Mouse (Mus musculus) stomach, embryonic 14.5 days (tissue): ENCODE data around the gene Syk. TPM values are rescaled to one million over a fixed set of nuclear protein-coding genes. Genes with fewer than 3 reads are reported as not detected.

Experiments used
- ATAC-seq: fragments of 200-750 bp; cut with Nextera tagmentation; 2 replicates; pipeline ENCODE4 v1.8.0; 2017; ENCODE audit warnings: low read depth, moderate TSS enrichment; ENCODE audit not compliant: insufficient number of reproducible peaks, insufficient read depth, low FRiP score
- H3K27ac ChIP-seq: fragments of 300-500 bp; sonication (generic); 2 replicates; pipeline ENCODE4 v1.5.1; 2014; ENCODE audit warnings: mild to moderate bottlenecking, low read length, moderate library complexity, mixed read lengths
- H3K27me3 ChIP-seq: fragments of 300-500 bp; sonication (generic); 2 replicates; pipeline ENCODE4 v1.6.1; 2014; ENCODE audit warnings: low read length, control low read depth, mixed read lengths; ENCODE audit not compliant: control insufficient read depth, insufficient read depth
- H3K36me3 ChIP-seq: fragments of 300-500 bp; sonication (generic); 2 replicates; pipeline ENCODE4 v1.6.1; 2014; ENCODE audit warnings: mild to moderate bottlenecking, control low read depth, low read length, moderate library complexity, mixed read lengths; ENCODE audit not compliant: control insufficient read depth, insufficient read depth
- H3K4me1 ChIP-seq: fragments of 300-500 bp; sonication (generic); 2 replicates; pipeline ENCODE4 v1.6.1; 2014; ENCODE audit warnings: low read length, control low read depth, mixed read lengths; ENCODE audit not compliant: control insufficient read depth, insufficient read depth
- H3K4me2 ChIP-seq: fragments of 300-500 bp; sonication (generic); replicated peaks from 2 replicates; pipeline ENCODE4 v1.6.1; 2014; ENCODE audit warnings: low read depth, low read length, control low read depth
- H3K4me3 ChIP-seq: fragments of 300-500 bp; sonication (generic); 2 replicates; pipeline ENCODE4 v1.5.1; 2014; ENCODE audit warnings: low read depth, low read length, control low read depth
- H3K9ac ChIP-seq: fragments of 300-500 bp; sonication (generic); replicated peaks from 2 replicates; pipeline ENCODE4 v1.6.1; 2014; ENCODE audit warnings: low read depth, mild to moderate bottlenecking, control low read depth, low read length, moderate library complexity, mixed read lengths
- H3K9me3 ChIP-seq: fragments of 300-500 bp; sonication (generic); 2 replicates; pipeline ENCODE4 v1.6.1; 2016; ENCODE audit warnings: low read depth, low read length, control low read depth; ENCODE audit not compliant: control insufficient read depth
- WGBS: fragments of 180-500 bp; shearing (Covaris S2); extraction: QIAGEN DNeasy Blood & Tissue Kit; methylation state at CpG from one replicate; pipeline ENCODE4 v1.1.7; 2014; 5-methylcytosine and 5-hydroxymethylcytosine counted together
- polyA plus RNA-seq: library from polyadenylated mRNA; unstranded; fragments of >200 nt; fragmentation: Nextera tagmentation; extraction: Ambion mirVana; gene quantifications from 2 replicates; pipeline ENCODE4 v1.2.1, GENCODE M21; 2014

The Syk gene
- polyA plus RNA-seq, 1 experiment from 2014 or later = 3.7 TPM

- no peaks in the 10 kb centered on the region for H3K36me3 ChIP-seq
- H3K4me1 ChIP-seq = no peaks in the 10 kb centered on the region
- no peak overlapping the region for H3K9ac ChIP-seq
- no peaks in the 10 kb centered on the region for H3K27me3 ChIP-seq
- no peak for ATAC-seq
- no peak overlapping the region for H3K4me3 ChIP-seq
- 65% methylated on average over 8 of the region's 8 CpGs for WGBS
- no peak overlapping the region for H3K27ac ChIP-seq
- H3K4me2 ChIP-seq = no peak overlapping the region
- H3K9me3 ChIP-seq = peaks cover 4% of the 10 kb centered on the region; the same call in 1 of the 2 replicates
Observed at GRCm38 (mm10) chr13:52675526-52676294, 92.7 kb downstream of the Syk start.

GRCm38 (mm10) chr13:52676671-52677445, 93.9 kb downstream of the Syk start:
- Histone ChIP-seq H3K27ac (no peak overlapping the region), H3K4me2 (no peak overlapping the region), H3K36me3 (no peaks in the 10 kb centered on the region), H3K4me1 (no peaks in the 10 kb centered on the region), H3K27me3 (no peaks in the 10 kb centered on the region), H3K9me3 (peaks cover 4% of the 10 kb centered on the region; the same call in 1 of the 2 replicates), H3K4me3 (no peak overlapping the region), H3K9ac (no peak overlapping the region)
- 52% methylated on average over 5 of the region's 5 CpGs for WGBS
- no peak for ATAC-seq

GRCm38 (mm10) chr13:52679906-52680305, 96.9 kb downstream of the Syk start:
- Histone ChIP-seq H3K4me3 (no peak overlapping the region), H3K4me1 (no peaks in the 10 kb centered on the region), H3K27me3 (no peaks in the 10 kb centered on the region), H3K27ac (no peak overlapping the region), H3K9me3 (no peaks in the 10 kb centered on the region), H3K9ac (no peak overlapping the region), H3K36me3 (no peaks in the 10 kb centered on the region), H3K4me2 (no peak overlapping the region)
- no peak for ATAC-seq
- 76% methylated on average over 5 of the region's 5 CpGs for WGBS

GRCm38 (mm10) chr13:52682107-52682506, 99.1 kb downstream of the Syk start:
- Histone ChIP-seq H3K4me3 (no peak overlapping the region), H3K9ac (no peak overlapping the region), H3K4me2 (no peak overlapping the region), H3K36me3 (no peaks in the 10 kb centered on the region), H3K27ac (no peak overlapping the region), H3K27me3 (no peaks in the 10 kb centered on the region), H3K9me3 (no peaks in the 10 kb centered on the region), H3K4me1 (no peaks in the 10 kb centered on the region)
- ATAC-seq = no peak
- 64% methylated on average over 5 of the region's 5 CpGs for WGBS

- H3K9ac ChIP-seq = no peak overlapping the region
- no peaks in the 10 kb centered on the region for H3K4me1 ChIP-seq
- 91% methylated on average over 13 of the region's 13 CpGs for WGBS
- no peak overlapping the region for H3K27ac ChIP-seq
- H3K27me3 ChIP-seq = no peaks in the 10 kb centered on the region
- no peak for ATAC-seq
- no peaks in the 10 kb centered on the region for H3K9me3 ChIP-seq
- no peak overlapping the region for H3K4me2 ChIP-seq
- H3K36me3 ChIP-seq = no peaks in the 10 kb centered on the region
- no peak overlapping the region for H3K4me3 ChIP-seq
Observed at GRCm38 (mm10) chr13:52690425-52690824, 107.5 kb downstream of the Syk start.

GRCm38 (mm10) chr13:52692311-52692710, 109.3 kb downstream of the Syk start:
- WGBS = 85% methylated on average over 6 of the region's 6 CpGs
- no peaks in the 10 kb centered on the region for H3K36me3 ChIP-seq
- no peak for ATAC-seq

GRCm38 (mm10) chr13:52694857-52695256, 111.9 kb downstream of the Syk start:
- no peak overlapping the region for H3K27ac ChIP-seq
- ATAC-seq = no peak
- H3K9ac ChIP-seq = no peak overlapping the region
- H3K36me3 ChIP-seq = no peaks in the 10 kb centered on the region
- H3K27me3 ChIP-seq = no peaks in the 10 kb centered on the region
- no peaks in the 10 kb centered on the region for H3K4me1 ChIP-seq
- 82% methylated on average over 6 of the region's 6 CpGs for WGBS
- no peak overlapping the region for H3K4me3 ChIP-seq
- no peak overlapping the region for H3K4me2 ChIP-seq
- no peaks in the 10 kb centered on the region for H3K9me3 ChIP-seq

More at GRCm38 (mm10) chr13:52692311-52692710, 109.3 kb downstream of the Syk start:
- no peaks in the 10 kb centered on the region for H3K9me3 ChIP-seq
- H3K27ac ChIP-seq = no peak overlapping the region
- no peaks in the 10 kb centered on the region for H3K27me3 ChIP-seq
- no peak overlapping the region for H3K4me2 ChIP-seq
- no peak overlapping the region for H3K4me3 ChIP-seq
- H3K4me1 ChIP-seq = no peaks in the 10 kb centered on the region
- H3K9ac ChIP-seq = no peak overlapping the region
